Mouse (Mus musculus) stomach, postnatal 0 days (tissue): Measurements from ENCODE around the gene Ryr1.
A peak's percentile ranks its signal among the peaks of the same experiment; 100 is the strongest.

ENCODE experiments used
- CTCF ChIP-seq: IDR thresholded peaks from 2 replicates; pipeline ENCODE4 v1.5.1; 2016; ENCODE audit warnings: antibody characterized with exemption, low read depth, mild to moderate bottlenecking, moderate library complexity
- EP300 ChIP-seq: optimal IDR thresholded peaks from 2 replicates; pipeline ENCODE3; 2016; ENCODE audit warnings: antibody characterized with exemption

DNA sequence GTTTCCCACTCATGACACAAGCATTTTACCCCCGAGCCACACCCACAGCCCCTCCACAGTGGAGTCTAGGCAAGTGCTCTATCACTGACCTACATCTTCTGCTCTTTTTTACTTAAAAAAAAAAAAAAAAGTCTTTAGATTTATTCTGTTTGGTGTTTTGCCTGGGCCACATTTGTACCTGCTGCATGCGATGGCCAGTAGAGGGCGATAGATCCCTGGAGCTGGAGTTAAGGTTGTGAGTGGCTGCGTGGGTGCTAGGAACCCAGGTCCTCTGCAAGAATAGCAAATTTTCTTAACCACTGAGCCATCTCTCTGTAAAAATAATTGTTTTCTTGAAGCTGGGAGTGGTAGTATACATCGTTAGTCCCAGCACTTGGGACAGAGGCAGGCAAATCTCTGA lies 133.4 kb downstream of the Ryr1 start:
- peak; percentile 58 for TF ChIP-seq CTCF
- no peak for TF ChIP-seq EP300
